Mouse (Mus musculus): ENCODE measurements at regions not wholly inside any gene's neighbourhood (a gene's known extent, or its start where the extent isn't known, plus 50 kb on each side); places are given as distances from the start of the nearest gene placed in this dataset.

- no peak for DNase-seq (ENCODE audit: low spot score in 2 of 2)
Observed at GRCm38 (mm10) chr10:66342823-66343350, 753.0 kb upstream of the Jmjd1c start.

GRCm38 (mm10) chr10:66348398-66348797, 747.5 kb upstream of the Jmjd1c start:
- DNase-seq (ENCODE audit: low spot score in 2 of 2) = no peak

GRCm38 (mm10) chr10:66351036-66351435, 744.9 kb upstream of the Jmjd1c start:
- DNase-seq (ENCODE audit: low spot score in 2 of 2) = no peak

- DNase-seq (ENCODE audit: low spot score in 2 of 2) = no peak
Observed at GRCm38 (mm10) chr10:66354072-66354471, 741.9 kb upstream of the Jmjd1c start.

- no peak for DNase-seq (ENCODE audit: low spot score in 2 of 2)
Observed at GRCm38 (mm10) chr10:66354986-66355385, 740.9 kb upstream of the Jmjd1c start.

- DNase-seq (ENCODE audit: low spot score in 2 of 2) = peak; percentile 4 to 10
Observed at GRCm38 (mm10) chr10:66357736-66358135, 738.2 kb upstream of the Jmjd1c start.

GRCm38 (mm10) chr10:66370096-66370495, 725.8 kb upstream of the Jmjd1c start:
- DNase-seq (ENCODE audit: low spot score in 2 of 2) = peak; percentile 21 to 41

GRCm38 (mm10) chr10:66371756-66372155, 724.2 kb upstream of the Jmjd1c start:
- DNase-seq (ENCODE audit: low spot score in 2 of 2) = no peak

Measured in layer of hippocampus, adult 8-10 months (tissue).